Mouse (Mus musculus): Measurements from ENCODE around the gene Mrpl12. TPM values are rescaled to one million over a fixed set of nuclear protein-coding genes. Genes with fewer than 3 reads are reported as not detected.

The Mrpl12 gene
- total and polyA plus RNA-seq, 3 experiments, result 374 to 461 (median 457) TPM

- H3K27ac ChIP-seq (ENCODE audit: control insufficient read depth, low read depth, low read length), result no peak within 1 kb of the TSS
Observed at GRCm38 (mm10) chr11:120530085-120530964, 45.9 kb downstream of the Mrpl12 start, which contains the start of gene Gcgr. TSS of gene Gcgr (plus strand) at chr11:120530699.

GRCm38 (mm10) chr11:120531646-120532045 is 47.2 kb downstream of the Mrpl12 start:
- Histone ChIP-seq H3K27me3 (ENCODE audit: control insufficient read depth in 1 of 2, insufficient read depth in 2 of 2, low read length in 2 of 2) (peaks cover 5 to 10% of the 10 kb centered on the region in 2 experiments; a peak in 2 of 4 replicates), H3K36me3 (ENCODE audit: control insufficient read depth in 1 of 2, insufficient read depth in 2 of 2, low read length in 2 of 2) (peaks cover 0 to 9% of the 10 kb centered on the region in 2 experiments; a peak in 2 of 4 replicates), H3K27ac (ENCODE audit: control insufficient read depth, low read depth, low read length) (no peak overlapping the region), H3K4me1 (ENCODE audit: control insufficient read depth in 1 of 2, insufficient read depth in 2 of 2, low read length in 2 of 2) (peaks cover 4 to 14% of the 10 kb centered on the region in 2 experiments), H3K79me2 (ENCODE audit: control insufficient read depth, insufficient read depth, low read length, poor library complexity) (no peaks in the 10 kb centered on the region), H3K4me3 (ENCODE audit: control insufficient read depth in 1 of 2, insufficient read depth in 1 of 2, low read depth in 2 of 2, low read length in 2 of 2) (no peak overlapping the region), H3K9ac (ENCODE audit: control insufficient read depth, low read depth, low read length, poor library complexity, severe bottlenecking) (no peak overlapping the region), H3K9me3 (replicated peaks; ENCODE audit: insufficient read depth, low read length) (no peaks in the 10 kb centered on the region)
- DNase-seq (ENCODE audit: low read depth, low spot score), result no peak
- TF ChIP-seq ZMIZ1 (IDR thresholded peaks at IDR 0.05; ENCODE audit: low read depth, low read length) (no peak), ELF1 (IDR thresholded peaks at IDR 0.05; ENCODE audit: low read depth, low read length) (no peak), CHD2 (IDR thresholded peaks at IDR 0.05; ENCODE audit: low read length) (no peak), NRF1 (IDR thresholded peaks at IDR 0.05; ENCODE audit: insufficient read depth, low read depth, low read length, poor library complexity, severe bottlenecking) (no peak), ZKSCAN1 (IDR thresholded peaks at IDR 0.05; ENCODE audit: low read depth, low read length) (no peak), UBTF (IDR thresholded peaks at IDR 0.05; ENCODE audit: borderline replicate concordance, insufficient read depth, low read depth, low read length) (no peak), TAL1 (IDR thresholded peaks at IDR 0.05; ENCODE audit: low read length) (no peak), TBP (IDR thresholded peaks at IDR 0.05; ENCODE audit: low read depth, low read length) (no peak), CHD1 (IDR thresholded peaks at IDR 0.05; ENCODE audit: low read depth, low read length) (no peak), POLR2A (IDR thresholded peaks at IDR 0.05; ENCODE audit: control insufficient read depth in 1 of 2, insufficient read depth in 1 of 2, low read depth in 1 of 2, low read length in 2 of 2, poor library complexity in 1 of 2) (no peak), NELFE (IDR thresholded peaks at IDR 0.05; ENCODE audit: low read depth, low read length) (no peak), SMC3 (IDR thresholded peaks at IDR 0.05; ENCODE audit: low read depth, low read length) (no peak), TCF12 (IDR thresholded peaks at IDR 0.05; ENCODE audit: low read depth, low read length) (no peak), EP300 (IDR thresholded peaks at IDR 0.05; ENCODE audit: low read depth in 1 of 2, low read length in 2 of 2) (no peak), CTCF (IDR thresholded peaks at IDR 0.05 in 2 of 3, conservative IDR thresholded peaks at IDR 0.05 in 1 of 3; ENCODE audit: control insufficient read depth in 1 of 3, insufficient read depth in 1 of 3, low read depth in 2 of 3, low read length in 3 of 3, poor library complexity in 1 of 3, severe bottlenecking in 1 of 3) (no peak), SIN3A (IDR thresholded peaks at IDR 0.05; ENCODE audit: low read length) (no peak), BHLHE40 (IDR thresholded peaks at IDR 0.05; ENCODE audit: borderline replicate concordance, low read depth, low read length) (no peak), RAD21 (IDR thresholded peaks at IDR 0.05; ENCODE audit: low read depth, low read length) (no peak), MXI1 (IDR thresholded peaks at IDR 0.05; ENCODE audit: low read depth, low read length) (no peak)

More at GRCm38 (mm10) chr11:120530085-120530964, 45.9 kb downstream of the Mrpl12 start, which contains the start of gene Gcgr:
- H3K9me3 ChIP-seq (replicated peaks; ENCODE audit: insufficient read depth, low read length), result no peaks in the 10 kb centered on the region
- no peaks in the 10 kb centered on the region for H3K79me2 ChIP-seq (ENCODE audit: control insufficient read depth, insufficient read depth, low read length, poor library complexity)
- no peak for DNase-seq (ENCODE audit: low read depth, low spot score)
- H3K4me1 ChIP-seq (ENCODE audit: control insufficient read depth in 1 of 2, insufficient read depth in 2 of 2, low read length in 2 of 2), result peaks cover 4 to 24% of the 10 kb centered on the region in 2 experiments
- no peak within 1 kb of the TSS for H3K9ac ChIP-seq (ENCODE audit: control insufficient read depth, low read depth, low read length, poor library complexity, severe bottlenecking)
- H3K36me3 ChIP-seq (ENCODE audit: control insufficient read depth in 1 of 2, insufficient read depth in 2 of 2, low read length in 2 of 2), result peaks cover 0 to 15% of the 10 kb centered on the region in 2 experiments; a peak in 2 of 4 replicates
- TF ChIP-seq ZMIZ1 (IDR thresholded peaks at IDR 0.05; ENCODE audit: low read depth, low read length) (no peak), NELFE (IDR thresholded peaks at IDR 0.05; ENCODE audit: low read depth, low read length) (no peak), ELF1 (IDR thresholded peaks at IDR 0.05; ENCODE audit: low read depth, low read length) (no peak), MAFK (IDR thresholded peaks at IDR 0.05; ENCODE audit: borderline replicate concordance, low read depth, low read length) (no peak), RCOR1 (IDR thresholded peaks at IDR 0.05; ENCODE audit: low read depth, low read length) (no peak)
- no peak within 1 kb of the TSS for H3K4me3 ChIP-seq (ENCODE audit: control insufficient read depth in 1 of 2, insufficient read depth in 1 of 2, low read depth in 2 of 2, low read length in 2 of 2)
- peaks cover 5 to 10% of the 10 kb centered on the region in 2 experiments; a peak in 2 of 4 replicates for H3K27me3 ChIP-seq (ENCODE audit: control insufficient read depth in 1 of 2, insufficient read depth in 2 of 2, low read length in 2 of 2)
